Mouse (Mus musculus) liver, adult 2 months (tissue): ENCODE measurements around the gene Nlgn1.

Experiments
- CTCF ChIP-seq: fragments of 200-500 bp; IDR thresholded peaks from 2 replicates; pipeline ENCODE4 v1.5.1; 2011; ENCODE audit warnings: low read depth, low read length, control low read depth
- POLR2A ChIP-seq: fragments of 200-500 bp; IDR thresholded peaks from 2 replicates; pipeline ENCODE4 v1.6.1; 2011; ENCODE audit warnings: low read length, control low read depth; ENCODE audit not compliant: insufficient read depth; ENCODE audit errors: extremely low read depth

DNA sequence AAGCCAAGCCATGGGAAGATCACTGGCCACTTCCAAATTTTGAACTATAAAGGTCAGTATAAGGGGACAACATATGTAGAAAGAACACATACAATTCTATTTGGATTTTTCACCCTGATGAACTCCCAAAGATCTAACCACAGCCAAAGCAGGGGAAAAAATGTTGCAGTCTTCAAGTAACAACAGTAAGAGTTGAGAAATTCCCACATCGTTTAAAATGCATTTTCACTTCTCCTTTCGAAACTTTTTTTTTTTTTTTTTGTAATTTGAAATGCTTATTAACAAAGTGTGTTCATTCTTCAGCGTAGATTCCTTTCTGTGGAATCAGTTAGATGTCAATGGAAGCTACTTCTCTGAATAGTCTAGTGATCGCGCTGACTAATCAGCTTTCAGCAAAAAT lies 610.8 kb downstream of the Nlgn1 start:
- TF ChIP-seq CTCF (no peak), POLR2A (no peak)
